Mouse (Mus musculus) kidney, adult 2 months (tissue): ENCODE data around the gene Pde4c.

Experiments
- CTCF ChIP-seq: fragments of 200-500 bp; conservative IDR thresholded peaks from 2 replicates; pipeline ENCODE4 v1.5.1; 2011; ENCODE audit warnings: low read depth, mild to moderate bottlenecking, control low read depth, low read length, moderate library complexity, mixed read lengths; ENCODE audit not compliant: insufficient read depth, insufficient read length
- POLR2A ChIP-seq: fragments of 200-500 bp; IDR thresholded peaks from one replicate; pipeline ENCODE4 v1.6.1; 2011; ENCODE audit warnings: low read depth, low read length, control low read depth

- TF ChIP-seq POLR2A (no peak), CTCF (no peak)
Measured at GRCm38 (mm10) chr8:70742176-70742575, 18.7 kb downstream of the Pde4c start.
